Comparison of ENCODE assay signal across 8 mouse cellular contexts in genomic region chr6:86366853-86367249, GRCm38 (mm10). TPM values are rescaled to one million over a fixed set of nuclear protein-coding genes. Genes with fewer than 3 reads are reported as not detected.
DNase-seq lines count a peak whose midpoint lies in the region; ATAC-seq and TF ChIP-seq lines count a peak whose summit lies in the region.

No protein-coding gene starts in this region.

- H3K4me3 ChIP-seq in left cerebral cortex, adult 2 months, result no peak overlapping the region; the same call in 1 of the 2 replicates
- H3K4me3 ChIP-seq in forebrain, embryonic 12.5 days (replicated peaks), result peak overlapping the region; percentile 72
- no peak overlapping the region for H3K4me3 ChIP-seq in limb, embryonic 15.5 days
- H3K4me3 ChIP-seq in stomach, embryonic 14.5 days (ENCODE audit: low read depth, low read length), result peak overlapping the region; percentile 74; the same call in 1 of the 2 replicates

- peaks cover 23% of the 10 kb centered on the region for H3K4me1 ChIP-seq in forebrain, embryonic 12.5 days
- peaks cover 23% of the 10 kb centered on the region for H3K4me1 ChIP-seq in limb, embryonic 15.5 days
- H3K4me1 ChIP-seq in stomach, embryonic 14.5 days (ENCODE audit: control insufficient read depth, insufficient read depth, low read length), result peaks cover 6% of the 10 kb centered on the region

- no peak for TF ChIP-seq CTCF in left cerebral cortex, adult 2 months (IDR thresholded peaks at IDR 0.05)

- H3K9ac ChIP-seq in forebrain, embryonic 12.5 days, result peak overlapping the region; percentile 87
- H3K9ac ChIP-seq in limb, embryonic 15.5 days, result no peak overlapping the region
- no peak overlapping the region for H3K9ac ChIP-seq in stomach, embryonic 14.5 days (replicated peaks; ENCODE audit: low read depth, low read length)

- intact Hi-C loops in left cerebral cortex, adult 2 months (cut with DNase I), result no loop called here
- intact Hi-C loops in left cerebral cortex, postnatal 4 days (cut with DNase I), result loop anchor here (10.0 kb wide), 1 partner anchor 342 kb away; the partner anchor contains the start of gene Add2

- no peak for DNase-seq in left cerebral cortex, adult 2 months (ENCODE audit: extremely low spot score in 1 of 2, low spot score in 2 of 2)
- no peak for DNase-seq in left cerebral cortex, postnatal 4 days
- DNase-seq in cerebellum, adult 18-20 months, result no peak
- no peak for DNase-seq in layer of hippocampus, postnatal 36 days

- no peaks in the 10 kb centered on the region for H3K27me3 ChIP-seq in forebrain, embryonic 12.5 days
- no peaks in the 10 kb centered on the region for H3K27me3 ChIP-seq in limb, embryonic 15.5 days
- no peaks in the 10 kb centered on the region for H3K27me3 ChIP-seq in stomach, embryonic 14.5 days (ENCODE audit: control insufficient read depth, insufficient read depth, low read length)

- peak overlapping the region; percentile 95 for H3K27ac ChIP-seq in left cerebral cortex, adult 2 months
- peak overlapping the region; percentile 76; the same call in 1 of the 2 replicates for H3K27ac ChIP-seq in forebrain, embryonic 12.5 days
- no peak overlapping the region for H3K27ac ChIP-seq in limb, embryonic 15.5 days
- H3K27ac ChIP-seq in stomach, embryonic 14.5 days (ENCODE audit: low read length), result no peak overlapping the region

- peaks cover 14% of the 10 kb centered on the region for H3K36me3 ChIP-seq in forebrain, embryonic 12.5 days (replicated peaks)
- peaks cover 15% of the 10 kb centered on the region for H3K36me3 ChIP-seq in limb, embryonic 15.5 days
- no peaks in the 10 kb centered on the region for H3K36me3 ChIP-seq in stomach, embryonic 14.5 days (ENCODE audit: control insufficient read depth, insufficient read depth, low read length)

- 81% methylated on average over 2 of the region's 2 CpGs for WGBS in forebrain, embryonic 12.5 days
- WGBS in limb, embryonic 15.5 days, result 64% methylated on average over 2 of the region's 2 CpGs
- 76% methylated on average over 2 of the region's 2 CpGs for WGBS in stomach, embryonic 14.5 days

- peak overlapping the region; percentile 83 for H3K4me2 ChIP-seq in forebrain, embryonic 12.5 days
- H3K4me2 ChIP-seq in limb, embryonic 15.5 days, result peak overlapping the region; percentile 94
- peak overlapping the region; percentile 94 for H3K4me2 ChIP-seq in stomach, embryonic 14.5 days (replicated peaks; ENCODE audit: low read depth, low read length)

- no peak for ATAC-seq in forebrain, embryonic 12.5 days (ENCODE audit: low FRiP score)
- no peak for ATAC-seq in limb, embryonic 15.5 days (ENCODE audit: insufficient number of reproducible peaks, low FRiP score, low TSS enrichment, low read depth)
- no peak for ATAC-seq in stomach, embryonic 14.5 days (ENCODE audit: insufficient number of reproducible peaks, insufficient read depth, low FRiP score, low read depth)
- no peak for ATAC-seq in megakaryocyte progenitor cell, adult 5-6 weeks (replicated peaks; ENCODE audit: poor library complexity)

- H3K9me3 ChIP-seq in forebrain, embryonic 12.5 days, result no peaks in the 10 kb centered on the region
- no peaks in the 10 kb centered on the region for H3K9me3 ChIP-seq in limb, embryonic 15.5 days
- no peaks in the 10 kb centered on the region for H3K9me3 ChIP-seq in stomach, embryonic 14.5 days (ENCODE audit: control insufficient read depth, low read depth, low read length)

RNA-seq across cellular contexts. Expression of gene Fam136a, which starts 1.4 kb away (rescaled TPM):
- total RNA-seq in left cerebral cortex, adult 2 months (2021), result 10 to 100 TPM; 21.3 to 21.8 TPM
- 10 to 100 TPM; 45.4 to 50.4 TPM for total RNA-seq in left cerebral cortex, postnatal 4 days (2021)
- 118 and 131 TPM in 2 replicates for polyA plus RNA-seq in forebrain, embryonic 12.5 days (2016; fragmentation: Nextera tagmentation; extraction: Ambion mirVana)
- polyA plus RNA-seq in limb, embryonic 15.5 days (2015; fragmentation: Nextera tagmentation; extraction: Ambion mirVana), result 110 and 122 TPM in 2 replicates
- polyA plus RNA-seq in stomach, embryonic 14.5 days (2014; fragmentation: Nextera tagmentation; extraction: Ambion mirVana), result 123 and 138 TPM in 2 replicates
- total RNA-seq in megakaryocyte progenitor cell, adult 5-6 weeks (2015), result 55.2 and 59.2 TPM in 2 replicates
- total RNA-seq in megakaryocyte progenitor cell, adult 5-6 weeks (2017), result 78.4 and 102 TPM in 2 replicates
- 10 to 100 TPM; 32.8 TPM for total RNA-seq in layer of hippocampus, postnatal 36 days (2021)

RNA-seq across cellular contexts. Expression of gene Snrpg, which starts 4.3 kb away (rescaled TPM):
- total RNA-seq in left cerebral cortex, adult 2 months (2021), result 10 to 100 TPM; 54.8 to 61.9 TPM
- 100 to 1,000 TPM; 120 to 152 TPM for total RNA-seq in left cerebral cortex, postnatal 4 days (2021)
- 641 and 720 TPM in 2 replicates for polyA plus RNA-seq in forebrain, embryonic 12.5 days (2016; fragmentation: Nextera tagmentation; extraction: Ambion mirVana)
- 385 and 490 TPM in 2 replicates for polyA plus RNA-seq in limb, embryonic 15.5 days (2015; fragmentation: Nextera tagmentation; extraction: Ambion mirVana)
- 676 and 802 TPM in 2 replicates for polyA plus RNA-seq in stomach, embryonic 14.5 days (2014; fragmentation: Nextera tagmentation; extraction: Ambion mirVana)
- 520 and 538 TPM in 2 replicates for total RNA-seq in megakaryocyte progenitor cell, adult 5-6 weeks (2015)
- 60.0 and 69.9 TPM in 2 replicates for total RNA-seq in megakaryocyte progenitor cell, adult 5-6 weeks (2017)
- 10 to 100 TPM; 71.7 to 74.6 TPM for total RNA-seq in layer of hippocampus, postnatal 36 days (2021)

RNA-seq across cellular contexts. Expression of gene Pcyox1, which starts 30.1 kb away (rescaled TPM):
- total RNA-seq in left cerebral cortex, adult 2 months (2021), result 100 to 1,000 TPM; 105 to 115 TPM
- total RNA-seq in left cerebral cortex, postnatal 4 days (2021), result 100 to 1,000 TPM; 105 to 113 TPM
- 99.8 and 106 TPM in 2 replicates for polyA plus RNA-seq in forebrain, embryonic 12.5 days (2016; fragmentation: Nextera tagmentation; extraction: Ambion mirVana)
- 118 and 121 TPM in 2 replicates for polyA plus RNA-seq in limb, embryonic 15.5 days (2015; fragmentation: Nextera tagmentation; extraction: Ambion mirVana)
- polyA plus RNA-seq in stomach, embryonic 14.5 days (2014; fragmentation: Nextera tagmentation; extraction: Ambion mirVana), result 102 TPM in 2 replicates
- total RNA-seq in megakaryocyte progenitor cell, adult 5-6 weeks (2015), result 33.1 and 40.5 TPM in 2 replicates
- 65.6 and 88.1 TPM in 2 replicates for total RNA-seq in megakaryocyte progenitor cell, adult 5-6 weeks (2017)
- total RNA-seq in layer of hippocampus, postnatal 36 days (2021), result 100 to 1,000 TPM; 105 to 114 TPM

RNA-seq across cellular contexts. Expression of gene Tia1, which starts 37.2 kb away (rescaled TPM):
- 100 to 1,000 TPM; 117 to 119 TPM for total RNA-seq in left cerebral cortex, adult 2 months (2021)
- total RNA-seq in left cerebral cortex, postnatal 4 days (2021), result 100 to 1,000 TPM; 192 TPM
- 337 and 341 TPM in 2 replicates for polyA plus RNA-seq in forebrain, embryonic 12.5 days (2016; fragmentation: Nextera tagmentation; extraction: Ambion mirVana)
- polyA plus RNA-seq in limb, embryonic 15.5 days (2015; fragmentation: Nextera tagmentation; extraction: Ambion mirVana), result 162 and 165 TPM in 2 replicates
- 236 and 245 TPM in 2 replicates for polyA plus RNA-seq in stomach, embryonic 14.5 days (2014; fragmentation: Nextera tagmentation; extraction: Ambion mirVana)
- 67.3 and 125 TPM in 2 replicates for total RNA-seq in megakaryocyte progenitor cell, adult 5-6 weeks (2015)
- total RNA-seq in megakaryocyte progenitor cell, adult 5-6 weeks (2017), result 75.5 and 98.4 TPM in 2 replicates
- total RNA-seq in layer of hippocampus, postnatal 36 days (2021), result 100 to 1,000 TPM; 131 to 154 TPM

RNA-seq across cellular contexts. Expression of gene Gm44790, which starts 59.6 kb away (rescaled TPM):
- not detected for total RNA-seq in left cerebral cortex, adult 2 months (2021)
- total RNA-seq in left cerebral cortex, postnatal 4 days (2021), result not detected
- not detected in 2 replicates for polyA plus RNA-seq in forebrain, embryonic 12.5 days (2016; fragmentation: Nextera tagmentation; extraction: Ambion mirVana)
- 0.42 TPM in 1 of 2 replicates, not detected in the other for polyA plus RNA-seq in limb, embryonic 15.5 days (2015; fragmentation: Nextera tagmentation; extraction: Ambion mirVana)
- not detected in 2 replicates for polyA plus RNA-seq in stomach, embryonic 14.5 days (2014; fragmentation: Nextera tagmentation; extraction: Ambion mirVana)
- total RNA-seq in megakaryocyte progenitor cell, adult 5-6 weeks (2015), result not detected in 2 replicates
- total RNA-seq in megakaryocyte progenitor cell, adult 5-6 weeks (2017), result 1.8 TPM in 1 of 2 replicates, not detected in the other
- under 1 TPM in 1 of 2 experiments, not detected in 1; 0.88 TPM for total RNA-seq in layer of hippocampus, postnatal 36 days (2021)

Comparison
In these comparisons a context has a peak if more than half of its experiments do, and no peak if none do; other contexts are left out.
1. H3K27ac ChIP-seq: peak in left cerebral cortex, adult 2 months (single experiment) and forebrain, embryonic 12.5 days (single experiment); none in limb, embryonic 15.5 days (single experiment) and stomach, embryonic 14.5 days (single experiment).
2. H3K4me3 ChIP-seq: peak in forebrain, embryonic 12.5 days (single experiment) and stomach, embryonic 14.5 days (single experiment); none in left cerebral cortex, adult 2 months (single experiment) and limb, embryonic 15.5 days (single experiment).
3. Peak in every context shown above with its lines, with median percentiles within 50 percentile points of each other: H3K4me2 ChIP-seq.